8 mouse cellular contexts compared by ENCODE assay signal in the genomic region with DNA sequence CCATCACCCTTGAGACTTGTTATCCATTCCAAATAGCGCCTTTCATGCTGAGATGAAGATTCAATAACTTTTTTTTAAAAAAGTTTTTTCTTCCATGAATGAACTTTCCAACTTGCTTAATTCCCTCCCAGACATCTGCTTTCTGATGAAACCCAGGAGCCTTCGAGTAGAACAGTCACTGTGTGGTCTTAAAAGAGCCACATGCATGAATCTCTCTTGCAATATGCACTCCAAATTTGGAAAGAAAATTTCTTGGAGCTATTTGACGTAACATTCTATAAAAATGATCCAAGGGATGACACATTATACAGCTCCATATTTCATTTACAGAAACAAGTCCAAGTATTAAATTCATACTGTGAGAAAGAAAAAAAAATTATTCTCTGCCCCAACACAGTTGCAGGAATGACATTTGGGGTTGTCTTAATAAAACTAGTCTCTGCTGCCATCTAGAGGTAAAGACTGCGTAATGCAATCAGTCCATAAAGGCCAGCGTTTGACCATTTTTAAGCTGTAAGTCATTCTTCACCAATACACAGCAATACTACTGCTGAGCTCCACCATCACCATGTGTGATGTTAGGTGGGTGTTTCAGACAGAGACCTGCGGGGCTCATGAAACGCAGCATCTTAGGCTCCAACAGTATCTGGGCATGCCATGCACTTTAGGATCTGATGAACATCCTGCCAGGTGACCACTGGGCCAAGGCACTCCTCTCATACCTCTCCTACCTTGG. TPM values are rescaled to one million over a fixed set of nuclear protein-coding genes. Genes with fewer than 3 reads are reported as not detected.
DNase-seq lines count a peak whose midpoint lies in the region; ATAC-seq and TF ChIP-seq lines count a peak whose summit lies in the region.

No protein-coding gene starts in this region.

- TF ChIP-seq POLR2A in brain, embryonic 14.5 days (IDR thresholded peaks at IDR 0.05; ENCODE audit: borderline replicate concordance, extremely low read depth, insufficient read depth, insufficient read length, poor library complexity, severe bottlenecking) = no peak

- no peaks in the 10 kb centered on the region for H3K36me3 ChIP-seq in heart, embryonic 10.5 days
- no peaks in the 10 kb centered on the region for H3K36me3 ChIP-seq in forebrain, postnatal 0 days (ENCODE audit: insufficient read depth)

- no peak overlapping the region for H3K4me2 ChIP-seq in forebrain, postnatal 0 days (ENCODE audit: low read depth)

- ATAC-seq in forebrain, postnatal 0 days = peak; percentile 69
- ATAC-seq in monocyte, adult 5-6 weeks (replicated peaks; ENCODE audit: insufficient number of reproducible peaks, low FRiP score, low TSS enrichment, poor library complexity, severe bottlenecking) = peak; percentile 85

- peak; percentile 73 for DNase-seq in heart, adult 8-10 months (ENCODE audit: low spot score)
- no peak for DNase-seq in heart, embryonic 10.5 days (ENCODE audit: low spot score)
- peak; percentile 61 for DNase-seq in CD4-positive helper T cell, adult 2 months (ENCODE audit: low read depth, low spot score)
- DNase-seq in brain, embryonic 14.5 days (ENCODE audit: low read depth) = peak; percentile 77
- peak; percentile 82 for DNase-seq in forebrain, postnatal 0 days
- DNase-seq in layer of hippocampus, adult 2 months (ENCODE audit: low spot score in 2 of 2) = peak; percentile 34 to 58
- no peak for DNase-seq in testis, postnatal 10 days (ENCODE audit: low spot score)

- H3K27me3 ChIP-seq in heart, embryonic 10.5 days (ENCODE audit: insufficient read depth, poor library complexity, severe bottlenecking) = no peaks in the 10 kb centered on the region
- H3K27me3 ChIP-seq in forebrain, postnatal 0 days (ENCODE audit: insufficient read depth, low read length) = no peaks in the 10 kb centered on the region

- WGBS in heart, embryonic 10.5 days = 41% methylated on average over 7 of the region's 7 CpGs
- 37% methylated on average over 7 of the region's 7 CpGs for WGBS in forebrain, postnatal 0 days

- no peak overlapping the region for H3K4me3 ChIP-seq in heart, embryonic 10.5 days
- H3K4me3 ChIP-seq in forebrain, postnatal 0 days (ENCODE audit: low read depth, low read length) = no peak overlapping the region
- H3K4me3 ChIP-seq in layer of hippocampus, adult 2 months = no peak overlapping the region

- H3K9ac ChIP-seq in forebrain, postnatal 0 days = no peak overlapping the region

- TF ChIP-seq CTCF in brain, embryonic 14.5 days (IDR thresholded peaks at IDR 0.05; ENCODE audit: borderline replicate concordance, extremely low read depth, insufficient read depth, insufficient read length) = peak; percentile 68
- TF ChIP-seq CTCF in forebrain, postnatal 0 days (IDR thresholded peaks at IDR 0.05; ENCODE audit: low read depth) = peak; percentile 84
- TF ChIP-seq CTCF in layer of hippocampus, adult 2 months (conservative IDR thresholded peaks at IDR 0.05) = peak; percentile 96

- H3K4me1 ChIP-seq in heart, embryonic 10.5 days = no peaks in the 10 kb centered on the region
- H3K4me1 ChIP-seq in forebrain, postnatal 0 days (ENCODE audit: insufficient read depth) = no peaks in the 10 kb centered on the region

- H3K27ac ChIP-seq in heart, embryonic 10.5 days = no peak overlapping the region
- H3K27ac ChIP-seq in forebrain, postnatal 0 days (ENCODE audit: low read depth, low read length) = no peak overlapping the region
- H3K27ac ChIP-seq in layer of hippocampus, adult 2 months = no peak overlapping the region

- H3K9me3 ChIP-seq in heart, embryonic 10.5 days = no peaks in the 10 kb centered on the region
- H3K9me3 ChIP-seq in forebrain, postnatal 0 days (ENCODE audit: low read length) = no peaks in the 10 kb centered on the region

RNA-seq across cellular contexts. Expression of gene Cmss1, which starts 13.1 kb away (rescaled TPM):
- 10 to 100 TPM; 63.7 to 86.8 (median 76.8) TPM for total RNA-seq in heart, adult 8-10 months (2022)
- polyA plus RNA-seq in heart, embryonic 10.5 days (2016; fragmentation: Nextera tagmentation; extraction: Ambion mirVana) = 36.2 and 43.7 TPM in 2 replicates
- 5.5 and 10.1 TPM in 2 replicates for polyA plus RNA-seq in brain, embryonic 14.5 days (2012; rRNA removed)
- 12.0 and 17.4 TPM in 2 replicates for total RNA-seq in forebrain, postnatal 0 days (2014; rRNA removed)
- polyA plus RNA-seq in forebrain, postnatal 0 days (2015; fragmentation: Nextera tagmentation; extraction: Ambion mirVana) = 40.6 and 43.4 TPM in 2 replicates
- total RNA-seq in layer of hippocampus, adult 2 months (2021) = 10 to 100 TPM; 16.2 to 16.3 TPM
- total RNA-seq in monocyte, adult 5-6 weeks (2017) = 3.9 to 11.3 TPM (median 9.0 TPM) in 3 replicates

Comparison
In these comparisons a context has a peak if more than half of its experiments do, and no peak if none do; other contexts are left out.
1. DNase-seq: peak in heart, adult 8-10 months (single experiment), CD4-positive helper T cell, adult 2 months (single experiment), brain, embryonic 14.5 days (single experiment), forebrain, postnatal 0 days (single experiment) and layer of hippocampus, adult 2 months (2 of 2); none in heart, embryonic 10.5 days (single experiment) and testis, postnatal 10 days (single experiment).
2. Peak in every context shown above with its lines, with median percentiles within 50 percentile points of each other: CTCF ChIP-seq.